Mouse (Mus musculus) MEL (cell line): Measurements from ENCODE around the gene Utrn. TPM values are rescaled to one million over a fixed set of nuclear protein-coding genes. Genes with fewer than 3 reads are reported as not detected.

Experiments
- DNase-seq: peaks from one replicate; pipeline ENCODE4 v3.0.0; 2011; ENCODE audit warnings: low read depth, low spot score
- H3K27ac ChIP-seq: 2 replicates; pipeline ENCODE4 v1.5.1; 2012; ENCODE audit warnings: low read depth, mild to moderate bottlenecking, control low read depth, low read length, moderate library complexity; ENCODE audit not compliant: control insufficient read depth
- H3K27me3 ChIP-seq, 2 experiments: fragments of 150-350 bp in 1 of 2; sonication (generic) in 1 of 2; 2 replicates each; pipeline ENCODE4 v1.6.1; 2012; ENCODE audit warnings: low read length in 2 of 2, mild to moderate bottlenecking in 2 of 2, improper control_type of control experiment in 1 of 2, moderate library complexity in 1 of 2; ENCODE audit not compliant: insufficient read depth in 2 of 2, control insufficient read depth in 1 of 2
- H3K36me3 ChIP-seq, 2 experiments: 2 replicates each; pipeline ENCODE4 v1.6.1; 2012 to 2014; ENCODE audit warnings: low read length in 2 of 2, improper control_type of control experiment in 1 of 2, inconsistent platforms in 1 of 2, mild to moderate bottlenecking in 1 of 2; ENCODE audit not compliant: insufficient read depth in 2 of 2, control insufficient read depth in 1 of 2
- H3K4me1 ChIP-seq, 2 experiments: fragments of 150-350 bp in 1 of 2; sonication (generic) in 1 of 2; 2 replicates each; pipeline ENCODE4 v1.6.1; 2012; ENCODE audit warnings: low read length in 2 of 2, improper control_type of control experiment in 1 of 2, mild to moderate bottlenecking in 1 of 2; ENCODE audit not compliant: insufficient read depth in 2 of 2, control insufficient read depth in 1 of 2
- H3K4me3 ChIP-seq, 2 experiments: fragments of 150-350 bp in 1 of 2; sonication (generic) in 1 of 2; 2 replicates each; pipeline ENCODE4 v1.5.1; 2012; ENCODE audit warnings: low read depth in 2 of 2, low read length in 2 of 2, mild to moderate bottlenecking in 2 of 2, moderate library complexity in 2 of 2, control low read depth in 1 of 2, improper control_type of control experiment in 1 of 2; ENCODE audit not compliant: control insufficient read depth in 1 of 2, insufficient read depth in 1 of 2
- H3K79me2 ChIP-seq: 2 replicates; pipeline ENCODE4 v1.6.1; 2012; ENCODE audit warnings: mild to moderate bottlenecking, low read length, moderate library complexity; ENCODE audit not compliant: control insufficient read depth, poor library complexity, insufficient read depth
- H3K9ac ChIP-seq: 2 replicates; pipeline ENCODE4 v1.6.1; 2012; ENCODE audit warnings: low read depth, mild to moderate bottlenecking, control low read depth, low read length, moderate library complexity; ENCODE audit not compliant: control insufficient read depth, poor library complexity, severe bottlenecking
- H3K9me3 ChIP-seq: fragments of 150-350 bp; sonication (generic); replicated peaks from 2 replicates; pipeline ENCODE4 v1.6.1; 2012; ENCODE audit warnings: mild to moderate bottlenecking, low read length, improper control_type of control experiment, moderate library complexity; ENCODE audit not compliant: insufficient read depth
- BHLHE40 ChIP-seq: IDR thresholded peaks from 2 replicates; pipeline ENCODE4 v1.6.1; 2012; ENCODE audit warnings: low read depth, mild to moderate bottlenecking, inconsistent platforms, low read length, improper control_type of control experiment, borderline replicate concordance
- CTCF ChIP-seq, 3 experiments: IDR thresholded peaks in 2 of 3; conservative IDR thresholded peaks in 1 of 3; 2 replicates each; pipeline ENCODE4 v1.5.1; 2011 to 2012; ENCODE audit warnings: low read length in 3 of 3, low read depth in 2 of 3, mild to moderate bottlenecking in 2 of 3, improper control_type of control experiment in 1 of 3, inconsistent platforms in 1 of 3, mixed read lengths in 1 of 3, moderate library complexity in 1 of 3; ENCODE audit not compliant: control insufficient read depth in 1 of 3, insufficient read depth in 1 of 3, poor library complexity in 1 of 3, severe bottlenecking in 1 of 3
- E2F4 ChIP-seq: IDR thresholded peaks from 2 replicates; pipeline ENCODE4 v1.6.1; 2011; ENCODE audit warnings: low read depth, low read length, improper control_type of control experiment, borderline replicate concordance
- ELF1 ChIP-seq: IDR thresholded peaks from 2 replicates; pipeline ENCODE4 v1.6.1; 2014; ENCODE audit warnings: low read depth, mild to moderate bottlenecking, inconsistent platforms, low read length, improper control_type of control experiment, moderate library complexity
- EP300 ChIP-seq, 2 experiments: IDR thresholded peaks; 2 replicates each; pipeline ENCODE4 v1.6.1; 2011; ENCODE audit warnings: improper control_type of control experiment in 2 of 2, low read length in 2 of 2, low read depth in 1 of 2, mild to moderate bottlenecking in 1 of 2
- ETS1 ChIP-seq: IDR thresholded peaks from 2 replicates; pipeline ENCODE4 v1.6.1; 2012; ENCODE audit warnings: low read depth, mild to moderate bottlenecking, inconsistent platforms, low read length, improper control_type of control experiment, moderate library complexity
- GATA1 ChIP-seq: IDR thresholded peaks from 2 replicates; pipeline ENCODE4 v1.6.1; 2011; ENCODE audit warnings: low read depth, low read length, improper control_type of control experiment
- HCFC1 ChIP-seq: IDR thresholded peaks from 2 replicates; pipeline ENCODE4 v1.6.1; 2012; ENCODE audit warnings: low read depth, mild to moderate bottlenecking, inconsistent platforms, low read length, improper control_type of control experiment, moderate library complexity
- JUND ChIP-seq: IDR thresholded peaks from 2 replicates; pipeline ENCODE4 v1.6.1; 2011; ENCODE audit warnings: low read depth, mild to moderate bottlenecking, improper control_type of control experiment, low read length
- KAT2A ChIP-seq: conservative IDR thresholded peaks from 2 replicates; pipeline ENCODE4 v1.6.1; 2012; ENCODE audit warnings: low read depth, low read length, improper control_type of control experiment, inconsistent platforms
- MEF2A ChIP-seq: IDR thresholded peaks from 2 replicates; pipeline ENCODE4 v1.6.1; 2014; ENCODE audit warnings: low read depth, mild to moderate bottlenecking, inconsistent platforms, low read length, improper control_type of control experiment; ENCODE audit not compliant: poor library complexity, insufficient replicate concordance, severe bottlenecking; ENCODE audit errors: extremely low read depth
- MXI1 ChIP-seq: IDR thresholded peaks from 2 replicates; pipeline ENCODE4 v1.6.1; 2011; ENCODE audit warnings: mild to moderate bottlenecking, low read depth, low read length, improper control_type of control experiment
- MYC ChIP-seq: IDR thresholded peaks from 2 replicates; pipeline ENCODE4 v1.6.1; 2011; ENCODE audit warnings: low read depth, mild to moderate bottlenecking, low read length, improper control_type of control experiment, moderate library complexity
- NELFE ChIP-seq: IDR thresholded peaks from 2 replicates; pipeline ENCODE4 v1.6.1; 2011; ENCODE audit warnings: low read depth, low read length, improper control_type of control experiment
- NRF1 ChIP-seq: IDR thresholded peaks from 2 replicates; pipeline ENCODE4 v1.6.1; 2014; ENCODE audit warnings: low read depth, mild to moderate bottlenecking, inconsistent platforms, low read length, improper control_type of control experiment, moderate library complexity; ENCODE audit not compliant: poor library complexity, insufficient read depth, severe bottlenecking
- POLR2AphosphoS2 ChIP-seq: IDR thresholded peaks from 2 replicates; pipeline ENCODE4 v1.6.1; 2011; ENCODE audit warnings: low read length, improper control_type of control experiment
- POLR2AphosphoS5 ChIP-seq: IDR thresholded peaks from 2 replicates; pipeline ENCODE4 v1.6.1; 2012; ENCODE audit warnings: low read depth, borderline replicate concordance, mild to moderate bottlenecking, inconsistent platforms, low read length, moderate library complexity, mixed read lengths
- RAD21 ChIP-seq: IDR thresholded peaks from 2 replicates; pipeline ENCODE4 v1.6.1; 2011; ENCODE audit warnings: mild to moderate bottlenecking, low read depth, low read length, improper control_type of control experiment
- SIN3A ChIP-seq: IDR thresholded peaks from 2 replicates; pipeline ENCODE4 v1.6.1; 2012; ENCODE audit warnings: low read length, improper control_type of control experiment, inconsistent platforms
- SMC3 ChIP-seq: IDR thresholded peaks from 2 replicates; pipeline ENCODE4 v1.6.1; 2011; ENCODE audit warnings: low read depth, low read length, improper control_type of control experiment
- TBP ChIP-seq: IDR thresholded peaks from 2 replicates; pipeline ENCODE4 v1.8.0; 2011; ENCODE audit warnings: low read depth, low read length, improper control_type of control experiment
- TCF12 ChIP-seq: IDR thresholded peaks from 2 replicates; pipeline ENCODE4 v1.6.1; 2014; ENCODE audit warnings: low read depth, mild to moderate bottlenecking, inconsistent platforms, low read length, improper control_type of control experiment, moderate library complexity
- UBTF ChIP-seq: IDR thresholded peaks from 2 replicates; pipeline ENCODE4 v1.6.1; 2012; ENCODE audit warnings: low read depth, mild to moderate bottlenecking, inconsistent platforms, low read length, improper control_type of control experiment, moderate library complexity, borderline replicate concordance; ENCODE audit not compliant: insufficient read depth
- USF1 ChIP-seq: IDR thresholded peaks from 2 replicates; pipeline ENCODE4 v1.6.1; 2014; ENCODE audit warnings: low read depth, mild to moderate bottlenecking, inconsistent platforms, low read length, improper control_type of control experiment, moderate library complexity
- USF2 ChIP-seq, 2 experiments: IDR thresholded peaks; 2 replicates each; pipeline ENCODE4 v1.6.1; 2011 to 2012; ENCODE audit warnings: improper control_type of control experiment in 2 of 2, low read length in 2 of 2, borderline replicate concordance in 1 of 2, inconsistent platforms in 1 of 2, low read depth in 1 of 2, mild to moderate bottlenecking in 1 of 2; ENCODE audit not compliant: insufficient read depth in 1 of 2
- ZC3H11A ChIP-seq: IDR thresholded peaks from 2 replicates; pipeline ENCODE4 v1.6.1; 2012; ENCODE audit warnings: low read depth, mild to moderate bottlenecking, inconsistent platforms, low read length, improper control_type of control experiment
- ZKSCAN1 ChIP-seq: IDR thresholded peaks from 2 replicates; pipeline ENCODE4 v1.6.1; 2012; ENCODE audit warnings: low read depth, mild to moderate bottlenecking, inconsistent platforms, low read length, improper control_type of control experiment, moderate library complexity
- ZMIZ1 ChIP-seq: IDR thresholded peaks from 2 replicates; pipeline ENCODE4 v1.6.1; 2012; ENCODE audit warnings: low read depth, mild to moderate bottlenecking, inconsistent platforms, low read length, improper control_type of control experiment, moderate library complexity
- ZNF384 ChIP-seq: IDR thresholded peaks from 2 replicates; pipeline ENCODE4 v1.6.1; 2012; ENCODE audit warnings: low read depth, mild to moderate bottlenecking, inconsistent platforms, low read length, improper control_type of control experiment
- polyA plus RNA-seq, 2 experiments: library from polyadenylated mRNA; stranded (reverse) in 1 of 2; unstranded in 1 of 2; fragments of >175 nt in 1 of 2; fragments of >200 nt in 1 of 2; gene quantifications; 2 replicates each; pipeline versions ENCODE4 v1.2.1 to v1.2.4; 2012; ENCODE audit warnings: low replicate concordance in 2 of 2, low read depth in 1 of 2; ENCODE audit not compliant: insufficient read length in 2 of 2, insufficient read depth in 1 of 2, missing spikeins in 1 of 2
- total RNA-seq: library from RNA; depleted of rRNA; stranded (reverse); fragments of 300-350 nt; gene quantifications from 2 replicates; pipeline ENCODE4 v1.2.3, GENCODE M21; 2012

Gene Utrn
- total and polyA plus RNA-seq, 3 experiments: 2.3 to 4.3 TPM; not detected in 1

DNA sequence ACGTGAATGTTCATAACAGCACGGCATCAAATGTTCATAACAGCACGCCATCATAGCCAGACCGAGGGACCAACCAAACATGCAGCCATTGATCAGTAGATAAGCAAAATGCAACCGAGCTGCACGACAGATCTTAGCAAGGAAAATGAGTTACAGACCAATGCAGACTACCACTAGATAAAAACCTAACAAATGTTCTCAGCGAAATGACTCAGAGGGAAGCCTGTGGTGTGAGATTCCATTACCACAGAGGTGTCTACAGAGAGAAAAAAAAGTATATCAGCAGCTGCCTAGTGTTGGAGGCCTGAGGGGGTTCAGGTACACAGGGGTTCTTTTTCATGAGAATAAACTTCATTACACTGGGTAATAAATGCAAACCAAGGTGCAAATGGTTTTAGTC, 363.6 kb downstream of the Utrn start:
- Histone ChIP-seq H3K36me3 (peaks cover 0 to 9% of the 10 kb centered on the region in 2 experiments; a peak in 2 of 4 replicates), H3K27me3 (no peaks in the 10 kb centered on the region), H3K4me3 (no peak overlapping the region), H3K27ac (no peak overlapping the region), H3K9me3 (no peaks in the 10 kb centered on the region), H3K4me1 (peaks cover 3 to 7% of the 10 kb centered on the region in 2 experiments; a peak in 3 of 4 replicates), H3K9ac (no peak overlapping the region; the same call in 1 of the 2 replicates), H3K79me2 (no peaks in the 10 kb centered on the region)
- DNase-seq: peak; percentile 59
- TF ChIP-seq POLR2AphosphoS2 (no peak), EP300 (IDR thresholded peaks at IDR 0.05; ENCODE audit: low read depth in 1 of 2, low read length in 2 of 2) (peak; percentile 33 to 42; a peak in 3 of 4 replicates), USF2 (IDR thresholded peaks at IDR 0.05; ENCODE audit: borderline replicate concordance in 1 of 2, insufficient read depth in 1 of 2, low read depth in 1 of 2, low read length in 2 of 2) (no peak), NELFE (no peak), ZNF384 (peak; percentile 43; the same call in 1 of the 2 replicates), SIN3A (0 out of 2 replicates have a peak, but pooled peaks have one; percentile 20), TCF12 (peak; percentile 25; the same call in 1 of the 2 replicates), GATA1 (peak; percentile 22)

DNA sequence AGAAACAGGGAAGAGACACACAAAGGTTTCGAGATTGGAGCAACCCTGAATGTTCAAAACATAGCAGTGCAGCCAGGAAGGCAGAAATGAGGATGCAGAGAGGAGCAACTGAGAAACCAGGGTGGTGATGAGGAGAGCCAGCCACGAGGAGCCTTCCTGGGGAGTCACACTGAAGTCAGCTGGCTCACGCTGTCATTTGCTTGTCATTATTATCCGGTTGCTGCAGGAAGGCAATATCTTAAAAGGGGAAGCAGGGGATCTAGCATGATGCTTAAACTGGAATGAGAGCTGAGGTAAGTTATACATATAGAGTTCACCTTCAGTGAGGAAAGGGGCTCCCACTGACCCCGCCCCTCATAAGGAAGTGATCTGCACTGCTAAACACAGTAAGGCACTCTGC, 368.7 kb downstream of the Utrn start:
- Histone ChIP-seq H3K9ac (no peak overlapping the region), H3K4me1 (peaks cover 3 to 9% of the 10 kb centered on the region in 2 experiments; a peak in 3 of 4 replicates), H3K36me3 (peaks cover 0 to 5% of the 10 kb centered on the region in 2 experiments; a peak in 2 of 4 replicates), H3K27me3 (no peaks in the 10 kb centered on the region), H3K4me3 (no peak overlapping the region), H3K79me2 (no peaks in the 10 kb centered on the region), H3K9me3 (no peaks in the 10 kb centered on the region), H3K27ac (no peak overlapping the region)
- DNase-seq: peak; percentile 82
- TF ChIP-seq JUND (no peak), CTCF (IDR thresholded peaks at IDR 0.05 in 2 of 3, conservative IDR thresholded peaks at IDR 0.05 in 1 of 3; ENCODE audit: control insufficient read depth in 1 of 3, insufficient read depth in 1 of 3, low read depth in 2 of 3, low read length in 3 of 3, poor library complexity in 1 of 3, severe bottlenecking in 1 of 3) (no peak), USF2 (IDR thresholded peaks at IDR 0.05; ENCODE audit: borderline replicate concordance in 1 of 2, insufficient read depth in 1 of 2, low read depth in 1 of 2, low read length in 2 of 2) (no peak), UBTF (no peak), MYC (peak; percentile 77), EP300 (IDR thresholded peaks at IDR 0.05; ENCODE audit: low read depth in 1 of 2, low read length in 2 of 2) (peak; percentile 70 to 76), MEF2A (no peak), HCFC1 (no peak), ETS1 (peak; percentile 92), ELF1 (no peak), BHLHE40 (no peak), MXI1 (peak; percentile 90), ZNF384 (no peak), NRF1 (no peak), TBP (no peak), POLR2AphosphoS5 (no peak), ZKSCAN1 (no peak), SIN3A (peak; percentile 91), ZMIZ1 (no peak), NELFE (no peak), ZC3H11A (no peak), RAD21 (no peak), E2F4 (no peak), KAT2A (no peak), USF1 (no peak), POLR2AphosphoS2 (no peak), SMC3 (no peak)
